Mouse (Mus musculus) neural tube, embryonic 11.5 days (tissue): ENCODE results near the gene Gm44596. TPM values are rescaled to one million over a fixed set of nuclear protein-coding genes. Genes with fewer than 3 reads are reported as not detected.
A peak's percentile ranks its signal among the peaks of the same experiment; 100 is the strongest.

ENCODE experiments used
- ATAC-seq: fragments of 200-750 bp; cut with Nextera tagmentation; 2 replicates; pipeline ENCODE4 v1.8.0; 2017; ENCODE audit warnings: moderate number of reproducible peaks, mild to moderate bottlenecking, moderate TSS enrichment, moderate library complexity; ENCODE audit not compliant: insufficient read depth, low FRiP score, low TSS enrichment
- DNase-seq: peaks from one replicate; pipeline ENCODE4 v3.0.0-alpha.2; 2015; ENCODE audit warnings: low spot score
- H3K27ac ChIP-seq: fragments of 300-500 bp; sonication (generic); 2 replicates; pipeline ENCODE4 v1.5.1; 2014; ENCODE audit warnings: low read depth, mild to moderate bottlenecking, low read length
- H3K27me3 ChIP-seq: fragments of 300-500 bp; sonication (generic); 2 replicates; pipeline ENCODE4 v1.6.1; 2014; ENCODE audit warnings: mild to moderate bottlenecking, low read length, mixed read lengths; ENCODE audit not compliant: control insufficient read depth, insufficient read depth
- H3K36me3 ChIP-seq: fragments of 300-500 bp; sonication (generic); 2 replicates; pipeline ENCODE4 v1.6.1; 2014; ENCODE audit warnings: mild to moderate bottlenecking, low read length, moderate library complexity, mixed read lengths; ENCODE audit not compliant: control insufficient read depth, insufficient read depth
- H3K4me1 ChIP-seq: fragments of 300-500 bp; sonication (generic); 2 replicates; pipeline ENCODE4 v1.6.1; 2014; ENCODE audit warnings: low read length, mixed read lengths; ENCODE audit not compliant: control insufficient read depth, insufficient read depth
- H3K4me2 ChIP-seq: fragments of 300-500 bp; sonication (generic); 2 replicates; pipeline ENCODE4 v1.6.1; 2014; ENCODE audit warnings: low read depth, mild to moderate bottlenecking, moderate library complexity
- H3K4me3 ChIP-seq: fragments of 300-500 bp; sonication (generic); 2 replicates; pipeline ENCODE4 v1.5.1; 2014; ENCODE audit warnings: low read depth, low read length
- H3K9ac ChIP-seq: fragments of 300-500 bp; sonication (generic); 2 replicates; pipeline ENCODE4 v1.6.1; 2014; ENCODE audit warnings: mild to moderate bottlenecking, low read length
- H3K9me3 ChIP-seq: fragments of 300-500 bp; sonication (generic); 2 replicates; pipeline ENCODE4 v1.6.1; 2016; ENCODE audit warnings: low read length; ENCODE audit not compliant: control insufficient read depth
- WGBS: fragments of 180-500 bp; shearing (Covaris S2); extraction: QIAGEN DNeasy Blood & Tissue Kit; methylation state at CpG from one replicate; pipeline ENCODE4 v1.1.7; 2014; 5-methylcytosine and 5-hydroxymethylcytosine counted together
- polyA plus RNA-seq: library from polyadenylated mRNA; unstranded; fragments of >200 nt; fragmentation: Nextera tagmentation; extraction: Ambion mirVana; gene quantifications from 2 replicates; pipeline ENCODE4 v1.2.1, GENCODE M21; 2014

Gm44596 gene
- polyA plus RNA-seq, 1 experiment from 2014 or later, result not detected

DNA sequence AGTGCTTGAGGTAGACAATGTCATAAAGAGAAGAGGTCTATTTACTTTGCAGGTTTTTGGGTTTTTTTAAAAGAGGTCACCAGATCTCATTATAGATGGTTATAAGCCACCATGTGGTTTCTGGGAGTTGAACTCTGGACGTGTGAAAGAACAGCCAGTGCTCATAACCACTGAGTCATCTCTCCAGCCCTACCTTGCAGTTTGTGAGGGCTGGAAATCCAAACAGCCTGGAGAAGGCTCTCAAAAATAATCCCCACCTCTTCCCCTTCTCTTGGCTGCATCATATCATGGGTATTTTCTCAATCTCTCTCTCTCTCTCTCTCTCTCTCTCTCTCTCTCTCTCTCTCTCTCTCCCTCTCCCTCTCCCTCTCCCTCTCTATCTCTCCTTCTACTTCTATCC, 15.4 kb downstream of the Gm44596 start:
- Histone ChIP-seq H3K27me3 (no peaks in the 10 kb centered on the region), H3K27ac (no peak overlapping the region), H3K9me3 (no peaks in the 10 kb centered on the region), H3K4me3 (no peak overlapping the region), H3K9ac (no peak overlapping the region), H3K4me1 (no peaks in the 10 kb centered on the region), H3K36me3 (no peaks in the 10 kb centered on the region), H3K4me2 (no peak overlapping the region)
- no peak for DNase-seq
- WGBS, result 72% methylated on average over 1 of the region's 1 CpGs
- ATAC-seq, result no peak

DNA sequence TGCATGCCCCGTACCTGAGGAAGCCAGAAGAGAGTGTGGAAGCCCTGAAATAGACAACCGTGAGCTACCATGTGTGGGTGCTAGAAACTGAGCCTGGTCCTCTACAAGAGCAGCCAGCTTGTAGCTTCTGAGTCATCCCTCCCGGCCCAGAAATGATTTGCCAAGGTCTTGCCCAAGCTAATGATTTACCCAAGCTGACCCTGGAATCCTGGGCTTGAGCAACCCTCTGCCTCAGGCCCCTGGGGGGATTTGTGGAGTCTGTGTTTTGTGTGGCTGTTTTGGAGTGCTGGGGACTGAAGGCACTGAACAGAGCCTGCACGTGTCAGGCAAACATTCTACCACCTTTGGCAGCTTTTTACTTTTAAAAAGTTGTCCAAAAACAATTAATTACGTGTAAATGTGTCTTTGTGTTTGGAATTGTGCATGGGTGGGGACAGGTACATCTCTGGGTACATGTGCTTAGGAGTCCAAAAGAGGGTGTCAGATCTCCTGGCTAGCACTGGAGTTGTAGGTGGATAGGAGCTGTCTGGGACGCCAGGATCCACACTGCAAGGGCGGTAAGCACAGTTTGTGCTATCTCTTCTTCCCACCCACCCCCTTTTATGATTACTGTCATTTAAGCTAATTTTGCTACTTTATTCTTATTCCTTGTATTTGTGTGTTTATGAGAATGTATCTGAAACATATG, 22.4 kb downstream of the Gm44596 start:
- WGBS, result 78% methylated on average over 7 of the region's 7 CpGs
- H3K4me3 ChIP-seq, result no peak overlapping the region
- ATAC-seq, result no peak
- no peaks in the 10 kb centered on the region for H3K27me3 ChIP-seq
- DNase-seq, result no peak
- no peaks in the 10 kb centered on the region for H3K9me3 ChIP-seq
- no peak overlapping the region for H3K9ac ChIP-seq
- H3K4me1 ChIP-seq, result no peaks in the 10 kb centered on the region
- no peaks in the 10 kb centered on the region for H3K36me3 ChIP-seq
- H3K4me2 ChIP-seq, result no peak overlapping the region
- H3K27ac ChIP-seq, result no peak overlapping the region

DNA sequence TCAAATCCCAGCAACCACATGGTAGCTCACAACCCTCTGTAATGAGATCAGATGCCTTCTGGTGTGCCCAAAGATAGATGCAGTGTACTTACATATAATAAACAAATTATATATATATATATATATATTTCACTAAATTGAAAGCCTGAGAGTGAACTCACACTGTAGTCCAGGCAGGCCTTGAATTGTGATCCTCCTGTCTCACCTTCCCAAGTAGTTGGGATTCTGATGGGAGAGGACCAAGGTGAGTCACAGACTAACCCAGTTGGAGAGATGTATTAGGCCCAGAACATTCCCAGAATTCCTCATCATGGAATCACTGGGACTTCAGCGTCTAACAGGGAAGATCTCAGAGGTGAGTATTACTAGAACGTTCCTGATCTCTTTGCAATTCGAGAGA, 23.7 kb downstream of the Gm44596 start, which contains the start of gene Nrip2:
TSS of gene Nrip2 (plus strand) at position 301 of the 400 bp plus-strand sequence.
- Histone ChIP-seq H3K27ac (no peak within 1 kb of the TSS), H3K4me2 (peak within 1 kb of the TSS; percentile 14), H3K9me3 (no peaks in the 10 kb centered on the region), H3K4me3 (no peak within 1 kb of the TSS), H3K4me1 (no peaks in the 10 kb centered on the region), H3K9ac (peak within 1 kb of the TSS; percentile 10; the same call in 1 of the 2 replicates), H3K36me3 (no peaks in the 10 kb centered on the region), H3K27me3 (no peaks in the 10 kb centered on the region)
- DNase-seq, result no peak
- no peak for ATAC-seq
- 71% methylated on average over 3 of the region's 3 CpGs for WGBS

DNA sequence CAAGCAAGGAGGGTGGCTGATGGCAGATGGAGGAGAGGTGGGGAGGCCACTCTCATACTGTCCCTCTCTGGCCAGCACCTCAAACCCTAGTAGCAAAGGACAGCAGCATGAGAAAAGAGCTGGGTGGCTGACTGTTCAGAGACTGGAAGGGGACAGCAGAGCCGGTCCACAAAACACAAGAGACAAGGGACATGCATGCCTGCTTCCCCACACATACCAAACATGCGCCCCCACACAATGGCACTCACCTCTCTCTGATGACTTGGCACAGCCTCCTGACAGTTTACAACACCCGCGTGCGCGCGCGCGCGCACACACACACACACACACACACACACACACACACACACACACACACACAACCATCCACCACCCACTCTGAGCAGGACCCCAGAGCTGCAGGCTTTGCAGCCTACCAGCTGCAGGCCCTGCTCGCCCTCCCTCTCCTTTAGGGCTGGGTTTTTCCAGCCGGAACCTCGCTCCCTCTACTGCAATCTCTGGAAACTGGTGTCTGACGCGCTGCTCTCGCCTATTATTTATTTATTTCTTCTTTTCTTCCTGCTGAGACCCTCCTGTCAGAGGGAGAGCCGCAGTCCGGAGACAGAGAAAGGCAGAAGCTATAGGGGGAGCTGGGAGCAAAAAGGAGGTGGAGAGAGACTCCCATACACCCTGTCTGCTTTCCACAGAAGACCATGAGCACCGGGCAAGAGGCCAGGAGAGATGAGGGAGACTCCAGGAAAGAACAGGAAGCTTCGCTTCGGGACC, 24.3 kb downstream of the Gm44596 start:
- H3K4me1 ChIP-seq, result no peaks in the 10 kb centered on the region
- 50% methylated on average over 21 of the region's 21 CpGs for WGBS
- no peaks in the 10 kb centered on the region for H3K36me3 ChIP-seq
- no peak overlapping the region for H3K4me3 ChIP-seq
- DNase-seq (peak; percentile 27), ATAC-seq (no peak; the same call in 1 of the 2 replicates)
- peak overlapping the region; percentile 10; the same call in 1 of the 2 replicates for H3K9ac ChIP-seq
- H3K27ac ChIP-seq, result no peak overlapping the region
- peak overlapping the region; percentile 14 for H3K4me2 ChIP-seq
- H3K27me3 ChIP-seq, result no peaks in the 10 kb centered on the region
- H3K9me3 ChIP-seq, result no peaks in the 10 kb centered on the region

DNA sequence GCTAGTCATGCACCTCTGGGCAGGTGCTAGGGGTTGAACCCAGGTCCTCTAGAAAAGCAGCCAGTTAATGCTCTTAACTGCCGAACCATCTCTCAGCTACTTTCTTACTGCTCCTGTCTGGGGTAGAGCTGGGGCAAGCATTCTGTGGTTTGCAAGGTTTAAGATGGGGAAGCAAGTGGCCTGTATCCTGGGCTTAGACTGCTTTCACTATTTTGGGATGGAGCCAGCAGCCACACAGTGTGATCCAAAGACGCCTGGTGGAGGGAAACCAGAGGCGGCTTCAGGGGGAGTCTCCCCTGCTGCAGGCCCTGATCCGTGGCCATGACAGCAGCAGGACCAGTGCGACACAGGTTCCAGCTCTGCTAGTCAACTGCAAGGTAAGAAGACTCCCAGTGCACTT, 29.4 kb downstream of the Gm44596 start:
- H3K4me3 ChIP-seq, result no peak overlapping the region
- H3K4me2 ChIP-seq, result no peak overlapping the region
- no peaks in the 10 kb centered on the region for H3K4me1 ChIP-seq
- no peak for ATAC-seq
- H3K9me3 ChIP-seq, result no peaks in the 10 kb centered on the region
- peaks cover 9% of the 10 kb centered on the region for H3K36me3 ChIP-seq
- no peak for DNase-seq
- H3K9ac ChIP-seq, result no peak overlapping the region
- no peak overlapping the region for H3K27ac ChIP-seq
- no peaks in the 10 kb centered on the region for H3K27me3 ChIP-seq
- whole genome bisulfite sequencing, result 71% methylated on average over 5 of the region's 5 CpGs

DNA sequence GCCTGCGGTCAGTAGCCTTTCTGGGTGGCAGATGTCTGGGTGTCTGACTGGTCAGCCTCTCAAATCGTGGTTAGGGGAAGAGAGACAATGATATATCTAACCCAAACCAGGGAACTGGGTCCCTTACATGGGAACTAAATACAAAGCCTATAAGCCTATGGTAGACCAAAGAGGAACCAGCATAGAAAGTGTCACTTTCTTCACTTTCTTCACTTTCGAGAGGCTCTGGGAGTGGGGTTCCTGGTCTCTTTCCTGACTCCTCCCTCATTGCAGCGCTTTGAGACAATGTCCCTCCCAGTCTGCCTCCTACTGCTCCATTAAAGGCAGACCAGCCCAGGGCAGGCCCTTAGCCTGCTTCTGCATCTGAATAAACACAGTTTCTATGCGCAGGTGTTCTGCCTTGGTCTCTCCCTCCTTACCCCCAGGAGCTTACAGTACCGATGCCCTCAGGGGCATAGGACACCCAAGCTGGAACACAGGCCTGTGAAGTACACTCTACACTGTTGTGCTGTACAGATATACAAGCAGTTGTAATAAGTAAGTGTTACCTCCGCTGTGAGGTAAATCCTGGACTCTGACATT, 33.3 kb downstream of the Gm44596 start:
- Histone ChIP-seq H3K27me3 (no peaks in the 10 kb centered on the region), H3K4me3 (no peak overlapping the region), H3K36me3 (peaks cover 15% of the 10 kb centered on the region), H3K4me2 (no peak overlapping the region), H3K27ac (no peak overlapping the region), H3K9ac (no peak overlapping the region), H3K4me1 (no peaks in the 10 kb centered on the region), H3K9me3 (no peaks in the 10 kb centered on the region)
- DNase-seq (no peak), ATAC-seq (no peak)
- 90% methylated on average over 7 of the region's 7 CpGs for WGBS

DNA sequence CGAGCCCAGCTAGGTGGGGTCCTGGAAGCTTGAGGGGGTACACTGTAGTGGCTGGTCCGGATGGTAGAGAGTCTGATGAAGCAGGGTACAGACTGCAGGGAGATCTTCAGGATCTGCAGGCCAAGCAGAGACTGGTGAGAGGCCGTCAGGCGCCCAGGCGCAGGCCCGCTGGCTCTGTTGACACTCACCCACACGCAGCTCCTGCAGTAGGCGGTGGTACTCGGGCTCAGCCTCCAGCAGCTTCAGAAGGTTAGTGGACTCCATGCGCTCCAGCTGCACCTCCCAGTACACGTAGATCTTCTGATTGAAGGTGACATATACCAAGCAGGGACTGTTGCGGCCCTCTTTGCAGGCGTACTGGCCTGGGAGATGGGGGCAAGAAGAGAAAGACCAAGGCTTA, 35.0 kb downstream of the Gm44596 start:
- Histone ChIP-seq H3K9me3 (no peaks in the 10 kb centered on the region), H3K9ac (no peak overlapping the region), H3K4me2 (no peak overlapping the region), H3K27ac (no peak overlapping the region), H3K27me3 (no peaks in the 10 kb centered on the region), H3K4me1 (no peaks in the 10 kb centered on the region), H3K36me3 (peaks cover 15% of the 10 kb centered on the region), H3K4me3 (no peak overlapping the region)
- 94% methylated on average over 13 of the region's 13 CpGs for WGBS
- DNase-seq (no peak), ATAC-seq (no peak)

DNA sequence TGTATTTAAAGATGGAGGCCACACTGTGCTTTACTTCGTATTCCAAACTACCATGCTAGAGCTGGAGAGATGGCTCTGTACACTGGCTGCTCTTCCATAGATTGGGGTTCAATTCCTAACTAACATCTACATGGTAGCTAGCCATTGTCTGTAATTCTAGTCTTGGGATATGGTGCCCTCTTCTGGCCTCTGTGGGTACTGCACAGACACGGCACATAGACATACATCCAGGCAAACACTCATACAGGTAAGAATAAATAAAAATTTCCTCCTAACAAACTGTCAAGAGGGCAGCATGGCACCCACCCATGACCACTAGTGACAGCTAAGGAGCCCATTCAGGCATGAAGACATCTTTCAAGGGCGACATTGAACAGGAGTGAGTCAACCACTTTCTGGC, 35.8 kb downstream of the Gm44596 start:
- ATAC-seq (0 out of 2 replicates have a peak, but pooled peaks have one; percentile 17), DNase-seq (peak; percentile 76)
- WGBS, result 27% methylated on average over 3 of the region's 3 CpGs
- H3K4me1 ChIP-seq, result no peaks in the 10 kb centered on the region
- H3K36me3 ChIP-seq, result peaks cover 15% of the 10 kb centered on the region
- no peak overlapping the region for H3K4me2 ChIP-seq
- no peaks in the 10 kb centered on the region for H3K9me3 ChIP-seq
- H3K9ac ChIP-seq, result no peak overlapping the region
- H3K4me3 ChIP-seq, result no peak overlapping the region
- no peak overlapping the region for H3K27ac ChIP-seq
- no peaks in the 10 kb centered on the region for H3K27me3 ChIP-seq
